Mouse (Mus musculus): ENCODE results near the gene Rnase2b.
"Not testable (repeated sequence)": the region's sequence is repeated elsewhere in the genome, so short reads cannot be mapped to it uniquely, and the experiment has no call there.

Rnase2b gene

DNA sequence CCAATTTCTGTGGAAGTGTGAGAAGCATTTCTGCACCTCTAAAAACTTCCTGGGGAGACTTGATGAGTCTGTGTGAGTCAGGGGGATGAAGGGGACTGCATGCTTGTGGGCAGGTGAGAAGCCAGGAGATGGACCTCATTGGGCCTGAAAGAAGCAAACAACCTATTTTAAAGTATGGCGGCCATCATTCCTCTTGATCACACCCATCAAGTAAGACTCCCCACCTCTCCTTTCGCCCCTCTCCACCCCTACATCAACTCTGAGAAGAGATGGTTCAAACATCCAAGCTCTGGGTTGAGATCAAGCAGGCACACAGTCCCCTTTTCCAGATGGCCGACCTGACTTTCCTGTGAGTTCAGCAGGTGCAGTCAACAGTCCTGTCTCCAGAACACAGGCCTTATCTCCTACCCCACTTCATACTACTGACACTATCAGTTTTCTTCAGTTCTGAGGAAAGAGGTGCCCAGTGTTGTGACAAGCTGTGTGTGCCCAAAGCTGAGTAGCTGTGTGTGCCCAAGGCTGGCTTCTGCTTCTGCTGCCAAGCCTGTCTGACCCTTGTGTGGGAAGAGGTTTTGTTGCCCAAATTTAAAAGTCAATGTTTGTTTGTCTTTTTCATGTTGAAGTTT lies 11.7 kb upstream of the Rnase2b start:
- in situ Hi-C loops (cut with MboI, MseI): no loop called here

DNA sequence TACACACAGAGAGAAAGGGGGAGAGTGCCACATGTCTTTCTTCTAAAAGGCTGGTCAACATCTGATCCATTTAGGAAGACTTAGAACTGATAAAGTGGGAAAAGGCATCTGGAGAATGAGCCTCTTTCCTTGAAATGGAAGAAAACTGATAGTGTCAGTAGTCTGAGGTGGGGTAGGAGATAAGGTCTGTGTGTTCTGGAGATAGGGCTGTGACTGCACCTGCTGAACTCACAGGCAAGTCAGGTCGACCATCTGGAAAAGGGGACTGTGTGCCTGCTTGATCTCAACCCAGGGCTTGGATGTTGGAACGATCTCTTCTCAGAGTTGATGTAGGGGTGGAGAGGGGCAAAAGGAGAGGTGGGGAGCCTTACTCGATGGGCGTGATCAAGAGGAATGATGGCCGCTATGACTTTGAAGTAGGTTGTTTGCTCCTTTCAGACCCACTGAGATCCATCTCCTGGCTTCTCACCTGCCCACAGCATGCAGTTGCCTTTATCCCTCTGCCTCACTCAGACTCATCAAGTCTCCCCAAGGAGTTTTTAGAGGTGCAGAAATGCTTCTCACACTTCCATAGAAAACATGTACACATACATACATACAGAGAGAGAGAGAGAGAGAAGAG lies 9.7 kb upstream of the Rnase2b start:
- in situ Hi-C loops (cut with MboI, MseI): no loop called here

DNA sequence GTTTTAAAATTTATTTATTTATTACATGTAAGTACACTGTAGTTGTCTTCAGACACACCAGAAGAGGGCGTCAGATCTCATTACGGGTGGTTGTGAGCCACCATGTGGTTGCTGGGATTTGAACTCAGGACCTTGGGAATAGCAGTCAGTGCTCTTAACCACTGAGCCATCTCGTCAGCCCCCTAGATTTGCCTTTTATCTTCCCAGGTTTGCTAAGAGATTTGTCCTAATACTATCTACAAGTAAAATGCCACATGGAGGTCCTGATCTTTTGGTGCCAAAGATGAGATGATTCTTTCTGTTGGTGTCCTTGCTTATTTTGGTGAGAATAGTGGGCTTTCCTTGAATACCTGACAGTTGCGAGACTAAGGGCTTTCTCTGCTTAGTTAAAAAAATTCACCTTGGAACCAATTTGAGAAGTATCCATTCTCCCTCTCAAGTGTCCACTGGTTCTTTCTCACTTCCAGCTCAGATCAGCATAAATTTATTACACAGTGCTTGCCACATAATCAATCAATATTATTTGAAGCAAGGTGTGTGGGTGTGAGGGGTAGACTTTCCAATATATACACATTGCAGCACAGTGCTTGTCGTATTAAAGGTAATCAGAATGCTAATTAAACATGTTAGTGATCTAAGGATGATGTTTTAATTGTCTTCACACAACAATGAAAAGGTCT lies 5.9 kb upstream of the Rnase2b start:
- in situ Hi-C loops (cut with MboI, MseI): no loop called here

DNA sequence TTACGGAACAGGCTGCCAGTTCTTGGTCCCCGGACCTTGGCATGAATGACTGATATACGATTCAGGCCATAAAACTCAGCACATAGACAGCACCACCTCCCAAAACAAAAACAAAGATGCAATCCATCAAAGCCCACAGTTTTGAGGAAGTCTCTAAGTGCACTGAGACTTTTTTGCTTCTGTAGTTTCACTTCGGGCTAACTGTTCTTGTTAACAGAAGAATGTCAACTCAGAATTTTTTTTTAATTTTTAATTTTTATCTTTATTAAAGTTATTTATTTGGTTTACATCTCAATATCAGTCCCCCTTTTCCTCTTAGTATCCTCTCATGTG lies 5.4 kb upstream of the Rnase2b start:
- in situ Hi-C loops (cut with MboI, MseI): no loop called here

DNA sequence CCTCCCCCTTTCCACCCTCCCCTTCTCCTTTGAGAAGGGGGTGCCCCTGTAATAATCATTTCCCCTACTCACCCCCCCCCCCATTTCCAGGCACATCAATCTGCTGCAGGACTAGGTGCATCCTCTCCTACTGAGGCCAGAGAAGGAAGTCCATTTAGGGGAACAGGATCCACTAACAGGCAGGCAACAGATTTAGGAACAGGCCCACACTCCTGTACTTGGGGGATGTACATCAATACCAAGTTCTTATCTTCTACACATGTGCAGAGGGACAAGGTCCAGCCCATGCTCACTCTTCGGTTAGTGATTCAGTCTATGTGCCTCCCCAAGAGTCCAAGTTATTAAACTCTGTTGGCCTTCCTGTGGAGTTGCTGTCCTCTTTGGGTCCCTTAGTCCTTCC lies 5.0 kb upstream of the Rnase2b start:
- in situ Hi-C loops (cut with MboI, MseI): no loop called here

DNA sequence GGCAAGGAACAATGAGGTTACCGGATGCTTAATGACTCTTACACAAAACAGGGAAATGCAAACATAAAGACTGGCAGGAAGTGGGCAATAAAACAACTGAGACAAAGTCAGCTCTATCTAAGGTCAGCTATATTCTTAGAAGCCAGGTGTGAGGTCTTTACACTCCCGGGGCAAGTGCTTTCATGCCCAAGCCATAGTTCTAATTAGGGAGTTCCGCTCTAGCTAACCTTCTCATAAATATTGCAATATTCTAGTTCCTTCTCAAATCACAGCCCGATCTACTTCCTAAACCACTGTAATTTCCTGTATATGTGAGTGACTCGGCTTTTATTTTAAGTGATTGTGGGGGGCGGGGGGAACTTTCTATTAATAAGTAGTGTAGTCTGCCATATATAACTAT lies 1.3 kb downstream of the Rnase2b start:
- in situ Hi-C loops (cut with MboI, MseI): not testable (repeated sequence)

DNA sequence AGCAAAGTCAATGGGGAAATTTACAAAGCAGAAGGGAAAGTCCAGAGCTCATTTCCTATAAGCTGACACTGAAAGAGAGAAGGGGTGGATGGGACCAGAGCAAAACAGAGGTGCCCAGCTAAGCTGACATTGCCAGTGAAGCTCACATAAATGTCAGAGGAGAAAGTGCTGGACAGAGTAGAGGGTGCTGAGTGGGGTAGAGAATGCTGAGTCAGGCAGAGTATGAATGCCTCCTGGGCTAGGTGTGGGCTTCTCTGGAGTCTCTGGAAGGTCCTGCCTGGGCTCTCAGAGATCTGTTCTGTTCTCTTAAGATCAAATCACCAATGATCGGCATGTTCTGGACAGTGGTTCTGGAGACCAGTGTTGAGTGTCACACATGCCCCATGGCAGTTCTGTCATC lies 3.4 kb downstream of the Rnase2b start:
- in situ Hi-C loops (cut with MboI, MseI): no loop called here

DNA sequence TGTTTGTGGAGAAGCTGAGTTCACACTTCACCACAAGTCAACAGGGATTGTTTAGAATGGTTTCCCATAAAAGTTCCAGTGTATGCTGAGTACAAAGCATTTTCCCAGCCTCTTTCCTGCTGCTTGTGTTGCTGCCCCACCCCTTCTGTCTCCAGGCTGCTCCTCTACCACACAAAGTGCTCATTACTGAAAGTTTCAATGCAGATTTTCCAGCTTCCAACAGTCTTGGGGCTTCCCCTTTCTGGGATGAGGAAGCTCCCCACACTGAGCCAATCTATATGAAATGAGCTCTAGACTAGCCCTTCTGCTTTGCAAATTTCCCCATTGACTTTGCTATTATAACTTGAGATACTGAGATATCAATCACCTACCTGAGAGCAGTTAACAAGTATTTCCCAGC lies 4.0 kb downstream of the Rnase2b start:
- in situ Hi-C loops (cut with MboI, MseI): no loop called here

DNA sequence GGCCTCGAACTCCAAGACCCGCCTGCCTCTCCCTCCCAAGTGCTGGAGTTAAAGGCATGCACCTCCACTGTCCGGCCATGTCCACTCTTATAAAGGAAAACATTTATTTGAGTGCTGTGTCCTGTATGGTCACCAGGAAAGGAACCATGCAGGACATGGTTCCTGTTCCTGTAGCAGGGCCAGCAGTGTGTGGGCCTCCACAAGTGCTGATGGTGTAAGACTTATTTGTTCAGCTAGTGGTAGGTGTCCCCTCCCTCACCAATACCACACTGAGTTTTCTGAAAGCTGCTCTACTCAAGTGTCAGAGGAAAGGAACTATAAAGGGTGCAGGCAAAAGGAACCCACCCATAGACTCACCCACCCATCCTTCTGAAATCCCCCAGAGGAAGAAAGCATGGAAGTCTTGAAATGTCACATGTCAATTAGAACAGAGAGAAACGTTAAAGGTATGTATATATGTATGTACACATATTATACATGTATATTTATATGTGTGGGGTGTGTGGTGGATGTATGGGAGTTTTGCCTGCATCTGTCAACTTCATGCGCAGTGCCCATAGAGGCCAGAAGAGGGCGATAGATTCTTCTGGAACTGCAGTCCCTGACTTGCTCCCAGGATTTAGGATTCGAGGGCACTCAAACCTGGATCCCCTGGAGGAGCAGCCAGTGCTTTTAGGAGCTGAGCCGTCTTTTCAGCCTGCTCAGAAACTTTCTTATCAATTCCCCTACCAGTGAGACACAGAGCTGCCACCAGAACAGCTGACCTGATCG lies 10.2 kb downstream of the Rnase2b start:
- in situ Hi-C loops (cut with MboI, MseI): not testable (repeated sequence)

DNA sequence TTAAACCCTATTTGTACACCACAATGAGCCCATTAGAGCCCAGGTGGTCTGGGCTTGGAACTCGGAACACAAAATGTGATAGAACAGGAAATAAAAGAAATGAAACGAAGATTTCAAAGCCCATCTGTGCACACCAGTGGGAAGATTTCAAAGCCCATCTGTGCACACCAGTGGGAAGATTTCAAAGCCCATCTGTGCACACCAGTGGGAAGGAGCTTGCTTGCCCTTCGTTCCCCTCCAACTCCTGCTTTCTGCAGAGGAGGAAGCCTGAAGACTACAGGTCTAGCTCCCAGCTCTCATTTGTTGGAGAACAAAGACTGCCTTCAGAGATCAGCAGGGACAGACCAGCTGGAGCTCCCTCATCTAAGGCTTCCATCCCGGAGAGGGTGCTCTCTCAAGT lies 10.9 kb downstream of the Rnase2b start:
- in situ Hi-C loops (cut with MboI, MseI): not testable (repeated sequence)

DNA sequence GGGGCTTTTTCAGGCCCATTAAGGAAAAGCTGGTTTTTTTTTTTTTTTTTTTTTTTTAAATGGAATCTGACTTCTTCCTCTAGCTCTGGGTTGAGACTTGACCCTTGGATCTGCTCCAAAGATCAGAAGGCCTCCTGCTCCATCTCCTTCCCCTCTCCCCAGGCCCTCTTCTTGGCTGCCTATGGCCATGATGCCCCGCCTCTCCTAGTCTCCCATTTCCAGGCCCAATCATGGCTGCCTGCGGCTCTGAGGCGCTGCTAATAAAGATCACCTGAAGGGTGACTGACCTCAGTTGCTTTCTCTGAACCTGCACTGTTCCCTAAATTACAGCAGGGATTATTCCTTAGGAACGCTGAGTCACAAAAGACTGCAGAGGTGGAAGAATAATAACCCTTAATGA lies 11.8 kb downstream of the Rnase2b start:
- in situ Hi-C loops (cut with MboI, MseI): no loop called here

DNA sequence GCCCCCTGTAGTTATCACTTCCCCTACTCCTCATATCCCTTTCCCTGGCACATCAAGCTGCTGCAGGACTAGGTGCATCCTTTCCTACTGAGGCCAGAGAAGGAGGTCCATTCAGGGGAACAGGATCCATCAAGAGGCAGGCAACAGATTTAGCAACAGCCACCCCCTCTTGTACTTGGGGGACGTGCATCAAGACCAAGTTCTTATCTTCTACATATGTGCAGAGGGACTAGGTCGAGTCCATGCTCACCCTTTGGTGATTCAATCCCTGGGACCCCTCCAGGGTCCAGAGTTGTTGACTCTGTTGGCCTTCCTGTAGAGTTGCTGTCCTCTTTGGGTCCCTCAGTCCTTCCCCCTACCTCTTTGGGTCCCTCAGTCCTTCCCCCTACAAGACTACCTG lies 19.0 kb downstream of the Rnase2b start:
- in situ Hi-C loops (cut with MboI, MseI): not testable (repeated sequence)

DNA sequence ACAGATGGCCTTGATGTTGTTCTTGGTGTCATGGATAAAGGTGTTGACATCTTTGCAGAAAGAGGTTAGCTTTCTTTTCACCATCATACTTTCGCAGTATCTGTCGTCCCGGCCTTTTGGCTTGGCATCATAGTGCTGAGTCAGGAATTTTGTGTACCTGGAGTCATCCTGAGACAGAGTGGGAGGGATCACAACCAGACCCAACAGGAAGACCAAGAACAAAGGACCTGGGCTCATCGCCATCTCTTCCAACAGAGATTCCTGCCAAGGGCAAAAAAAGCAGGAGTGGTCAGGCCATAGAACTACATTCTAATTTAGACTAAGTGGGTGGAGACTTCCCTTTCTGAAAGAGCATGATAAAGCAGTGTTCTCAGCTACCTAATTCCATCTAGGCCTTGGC lies 33.6 kb downstream of the Rnase2b start:
- in situ Hi-C loops (cut with MboI, MseI): no loop called here

DNA sequence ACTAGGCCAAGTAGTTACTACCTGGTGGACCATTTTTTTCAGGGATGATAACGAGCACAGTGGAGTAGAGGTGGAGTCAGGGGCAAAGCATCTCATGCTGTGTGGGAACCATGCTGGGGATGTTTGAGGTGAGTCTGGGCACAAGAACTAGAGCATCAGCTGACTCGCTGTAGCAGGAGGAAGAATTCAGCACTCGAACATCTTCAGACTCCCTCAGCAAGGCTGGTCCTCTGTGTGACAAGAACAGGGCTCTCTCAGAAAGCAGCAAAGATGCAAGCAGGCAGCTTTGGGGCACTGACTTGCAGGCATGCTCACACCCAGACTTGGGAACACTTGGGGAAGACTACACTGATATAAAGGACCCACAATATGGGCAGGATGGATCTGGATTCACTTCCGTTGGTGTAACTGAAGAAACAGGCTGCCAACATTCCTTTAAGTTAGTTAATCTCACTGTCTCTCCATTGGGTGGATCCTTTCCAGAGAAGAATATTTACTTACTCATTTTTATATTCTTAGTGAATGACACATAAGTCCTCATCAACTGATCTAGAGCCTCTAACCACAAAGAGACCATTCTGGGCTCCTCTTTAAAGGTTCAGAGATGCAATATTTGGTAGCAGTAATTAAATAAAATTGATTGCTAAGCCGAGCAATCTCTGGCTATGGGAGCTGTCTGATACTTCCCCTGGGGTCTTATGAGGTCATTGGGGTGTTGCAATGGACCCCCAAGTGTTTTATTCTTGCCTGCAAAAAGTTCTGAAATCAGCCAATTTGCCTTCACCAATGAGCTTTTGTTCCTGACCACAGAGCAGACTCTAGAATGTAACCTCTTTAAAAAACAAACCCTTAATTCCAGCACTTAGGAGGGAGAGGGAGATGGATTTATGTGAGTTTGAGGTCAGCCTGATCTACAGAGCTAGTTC lies 37.3 kb downstream of the Rnase2b start, which contains the start of gene Ang2:
Ang2 (minus strand) TSS at position 51 of the 926 bp plus-strand sequence.
- in situ Hi-C loops (cut with MboI, MseI): no loop called here

DNA sequence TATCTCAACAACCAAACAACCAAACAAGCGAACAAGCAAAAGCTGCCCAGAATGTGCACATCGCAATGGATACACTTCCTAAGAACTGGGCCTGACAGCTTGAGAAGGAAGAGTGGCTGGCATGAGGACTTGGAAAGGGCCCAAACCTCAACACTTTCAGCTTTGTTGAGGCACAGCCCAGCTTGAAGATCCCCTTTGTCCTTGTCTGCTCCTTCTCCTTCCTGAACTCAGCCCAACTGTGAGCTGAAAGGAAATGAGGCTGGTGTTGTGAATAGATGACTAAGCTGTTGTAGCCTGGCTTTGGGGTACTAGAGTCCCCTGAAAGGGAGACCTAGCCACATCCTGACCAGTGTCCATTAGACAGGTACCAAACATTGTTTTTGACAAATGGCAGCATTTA lies 38.0 kb downstream of the Rnase2b start:
- in situ Hi-C loops (cut with MboI, MseI): no loop called here

DNA sequence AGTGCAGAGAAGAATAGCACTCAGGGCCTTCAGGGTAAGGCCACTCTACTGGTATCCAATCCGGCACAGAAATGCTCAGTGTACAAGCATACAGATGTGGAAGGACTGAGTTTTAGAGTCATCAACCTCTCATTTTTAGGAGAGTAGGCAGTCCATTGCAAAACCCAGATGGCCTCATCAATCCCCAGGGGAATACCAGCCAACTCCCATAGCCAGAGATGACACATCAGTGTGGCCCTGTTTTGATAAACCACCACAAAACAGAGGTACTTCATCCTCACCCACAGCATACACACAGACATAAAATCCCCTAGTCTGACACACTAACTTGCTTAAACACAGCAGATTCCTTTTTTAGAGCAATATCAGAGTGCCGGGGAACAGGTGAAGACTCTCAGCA lies 38.4 kb downstream of the Rnase2b start:
- in situ Hi-C loops (cut with MboI, MseI): no loop called here

DNA sequence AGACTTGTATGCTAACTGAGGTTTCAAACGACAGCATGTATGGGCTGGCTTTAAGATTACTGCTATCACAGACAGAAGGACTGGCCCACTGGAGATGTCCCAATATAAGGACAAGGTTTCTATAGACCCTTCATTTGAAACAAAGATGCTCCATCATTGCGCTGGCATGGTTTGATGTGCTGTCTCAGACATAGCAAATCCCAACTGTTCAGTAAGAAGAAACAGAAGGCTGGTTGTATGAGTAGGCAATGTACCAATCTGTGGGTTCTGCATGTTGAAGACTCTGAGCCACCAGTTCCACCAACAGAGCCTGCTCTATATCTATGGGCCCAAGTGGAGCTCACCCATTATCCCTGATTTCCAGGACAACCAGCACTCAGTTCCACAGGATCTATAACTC lies 41.1 kb downstream of the Rnase2b start, which contains the start of gene Ear14:
Ear14 (plus strand) TSS at position 277 of the 400 bp plus-strand sequence.
- in situ Hi-C loops (cut with MboI, MseI): no loop called here
